Comparison of ENCODE assay signal across 9 mouse cellular contexts in the genomic region with DNA sequence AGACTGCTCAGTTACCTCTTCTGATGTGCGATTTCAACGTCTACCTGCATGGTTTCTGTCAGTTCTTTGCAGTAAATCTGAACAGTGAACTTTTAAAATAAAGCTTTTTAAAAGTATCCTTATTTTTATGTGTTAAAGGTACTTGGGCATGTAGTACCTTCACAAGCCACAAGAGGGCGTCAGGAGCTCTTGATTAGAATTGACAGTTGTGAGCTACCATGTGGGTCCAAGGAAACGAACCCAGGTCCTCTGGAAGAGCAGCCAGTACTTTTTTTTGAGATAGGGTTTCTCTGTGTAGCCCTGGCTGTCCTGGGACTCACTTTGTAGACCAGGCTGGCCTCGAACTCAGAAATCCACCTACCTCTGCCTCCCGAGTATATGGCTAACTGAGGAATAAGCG.
DNase-seq lines count a peak whose midpoint lies in the region; ATAC-seq and TF ChIP-seq lines count a peak whose summit lies in the region.
"Had no signal": no experiment of that assay in that cellular context is flagged by ENCODE, and none has a peak within 500 bp of the region (broad histone marks: within the 10 kb centered on the region; RNA-seq: fewer than 3 reads in every experiment).

No protein-coding gene starts in this region.

- peak; percentile 85 for TF ChIP-seq CTCF in liver, postnatal 0 days (IDR thresholded peaks at IDR 0.05; ENCODE audit: low read depth)

- H3K9me3 ChIP-seq in hindbrain, embryonic 11.5 days (ENCODE audit: control insufficient read depth, low read length) = no peaks in the 10 kb centered on the region
- H3K9me3 ChIP-seq in hindbrain, embryonic 16.5 days (ENCODE audit: control insufficient read depth, low read length) = no peaks in the 10 kb centered on the region
- H3K9me3 ChIP-seq in ES-E14 (ENCODE audit: control insufficient read depth, insufficient read depth, low read depth, low read length) = no peaks in the 10 kb centered on the region
- no peaks in the 10 kb centered on the region for H3K9me3 ChIP-seq in liver, postnatal 0 days (ENCODE audit: low read length)
- H3K9me3 ChIP-seq: limb, embryonic 13.5 days had no signal

- no peak overlapping the region for H3K9ac ChIP-seq in hindbrain, embryonic 11.5 days (ENCODE audit: low read depth, low read length)
- no peak overlapping the region for H3K9ac ChIP-seq in hindbrain, embryonic 16.5 days (ENCODE audit: low read depth, low read length)
- H3K9ac ChIP-seq in ES-E14 (ENCODE audit: insufficient read depth, low read depth, low read length, poor library complexity, severe bottlenecking) = no peak overlapping the region
- H3K9ac ChIP-seq in liver, postnatal 0 days (replicated peaks) = no peak overlapping the region
- H3K9ac ChIP-seq: limb, embryonic 13.5 days had no signal

- no peaks in the 10 kb centered on the region for H3K27me3 ChIP-seq in hindbrain, embryonic 11.5 days (ENCODE audit: control insufficient read depth, insufficient read depth, low read length)
- no peaks in the 10 kb centered on the region for H3K27me3 ChIP-seq in hindbrain, embryonic 16.5 days (replicated peaks; ENCODE audit: control insufficient read depth, insufficient read depth, low read length)
- no peaks in the 10 kb centered on the region for H3K27me3 ChIP-seq in liver, postnatal 0 days (ENCODE audit: insufficient read depth, low read length)

- H3K27ac ChIP-seq in hindbrain, embryonic 11.5 days (ENCODE audit: low read depth, low read length) = no peak overlapping the region
- no peak overlapping the region for H3K27ac ChIP-seq in hindbrain, embryonic 16.5 days (ENCODE audit: low read depth, low read length)
- H3K27ac ChIP-seq in ES-E14 (ENCODE audit: insufficient read depth, low read depth, low read length, poor library complexity, severe bottlenecking) = no peak overlapping the region
- H3K27ac ChIP-seq in liver, postnatal 0 days (ENCODE audit: low read depth) = no peak overlapping the region
- H3K27ac ChIP-seq: limb, embryonic 13.5 days had no signal

- H3K4me3 ChIP-seq in hindbrain, embryonic 11.5 days (ENCODE audit: low read depth, low read length) = no peak overlapping the region
- no peak overlapping the region for H3K4me3 ChIP-seq in hindbrain, embryonic 16.5 days (ENCODE audit: low read length)
- H3K4me3 ChIP-seq in ES-E14 (ENCODE audit: insufficient read depth in 1 of 2, low read depth in 1 of 2, low read length in 2 of 2, poor library complexity in 1 of 2, severe bottlenecking in 1 of 2) = no peak overlapping the region
- no peak overlapping the region for H3K4me3 ChIP-seq in liver, postnatal 0 days (ENCODE audit: low read depth, low read length)
- H3K4me3 ChIP-seq: limb, embryonic 13.5 days had no signal

- no peak overlapping the region for H3K4me2 ChIP-seq in hindbrain, embryonic 11.5 days (replicated peaks; ENCODE audit: low read depth, low read length)
- H3K4me2 ChIP-seq in hindbrain, embryonic 16.5 days (ENCODE audit: low read length) = no peak overlapping the region
- H3K4me2 ChIP-seq in liver, postnatal 0 days (ENCODE audit: low read depth, low read length) = no peak overlapping the region
- H3K4me2 ChIP-seq: limb, embryonic 13.5 days had no signal

- intact Hi-C loops in gastrocnemius, postnatal 36 days (cut with DNase I) = no loop called here

- ATAC-seq in hindbrain, embryonic 11.5 days (ENCODE audit: low FRiP score) = no peak
- no peak for ATAC-seq in hindbrain, embryonic 16.5 days
- ATAC-seq in liver, postnatal 0 days = no peak

- 35% methylated on average over 7 of the region's 7 CpGs for WGBS in hindbrain, embryonic 11.5 days
- WGBS in hindbrain, embryonic 16.5 days = 40% methylated on average over 7 of the region's 7 CpGs
- WGBS in liver, postnatal 0 days (ENCODE audit: insufficient replicate concordance) = 41% methylated on average over 7 of the region's 7 CpGs

- no peaks in the 10 kb centered on the region for H3K36me3 ChIP-seq in hindbrain, embryonic 11.5 days (ENCODE audit: control insufficient read depth, insufficient read depth, low read length)
- H3K36me3 ChIP-seq in hindbrain, embryonic 16.5 days (ENCODE audit: control insufficient read depth, insufficient read depth, low read length) = peaks cover 24% of the 10 kb centered on the region
- no peaks in the 10 kb centered on the region for H3K36me3 ChIP-seq in ES-E14 (ENCODE audit: control insufficient read depth, insufficient read depth, low read length, poor library complexity, severe bottlenecking)
- H3K36me3 ChIP-seq in liver, postnatal 0 days (replicated peaks; ENCODE audit: insufficient read depth, low read length) = peaks cover 11% of the 10 kb centered on the region; the same call in 1 of the 2 replicates
- H3K36me3 ChIP-seq: limb, embryonic 13.5 days had no signal

- in situ Hi-C loops in ES-E14 (cut with MboI; ENCODE audit: low sequenced_read_pairs in 2 of 2, unreplicated experiment in 2 of 2) = no loop called here

- peak; percentile 77 for DNase-seq in hindbrain, embryonic 11.5 days (ENCODE audit: low spot score)
- DNase-seq in 416B (ENCODE audit: low read depth) = peak; percentile 78
- DNase-seq in ES-E14 (ENCODE audit: low read depth, low spot score) = peak; percentile 47
- peak; percentile 80 for DNase-seq in embryo, embryonic 10.5 days (ENCODE audit: low spot score)
- DNase-seq in liver, postnatal 0 days = peak; percentile 72
- peak; percentile 26 for DNase-seq in thymus, postnatal 25 days
- DNase-seq in gastrocnemius, postnatal 36 days = no peak

- H3K4me1 ChIP-seq in hindbrain, embryonic 11.5 days (replicated peaks; ENCODE audit: control insufficient read depth, insufficient read depth, low read length) = no peaks in the 10 kb centered on the region
- H3K4me1 ChIP-seq in hindbrain, embryonic 16.5 days (ENCODE audit: control insufficient read depth, insufficient read depth, low read depth, low read length) = no peaks in the 10 kb centered on the region
- peaks cover 0 to 4% of the 10 kb centered on the region in 2 experiments; a peak in 1 of 4 replicates for H3K4me1 ChIP-seq in ES-E14 (ENCODE audit: control insufficient read depth in 2 of 2, insufficient read depth in 2 of 2, low read length in 2 of 2, poor library complexity in 1 of 2)
- no peaks in the 10 kb centered on the region for H3K4me1 ChIP-seq in liver, postnatal 0 days (ENCODE audit: insufficient read depth)

- no peak for TF ChIP-seq EP300 in liver, postnatal 0 days (IDR thresholded peaks at IDR 0.05; ENCODE audit: low read depth)

TF ChIP-seq in ES-E14, 5 proteins besides CTCF, POLR2A, EP300 and RAD21:
- TF ChIP-seq CHD2 (IDR thresholded peaks at IDR 0.05; ENCODE audit: low read depth, low read length) (no peak), MAFK (IDR thresholded peaks at IDR 0.05; ENCODE audit: insufficient read depth, low read depth, low read length) (no peak), HCFC1 (IDR thresholded peaks at IDR 0.05; ENCODE audit: borderline replicate concordance, insufficient read depth, low read length) (no peak), ZNF384 (IDR thresholded peaks at IDR 0.05; ENCODE audit: low read depth, low read length) (no peak), ZC3H11A (IDR thresholded peaks at IDR 0.05; ENCODE audit: borderline replicate concordance, low read depth, low read length) (no peak)

Comparison
In these comparisons a context has a peak if more than half of its experiments do, and no peak if none do; other contexts are left out.
1. DNase-seq: peak in hindbrain, embryonic 11.5 days (single experiment), 416B (single experiment), ES-E14 (single experiment), embryo, embryonic 10.5 days (single experiment), liver, postnatal 0 days (single experiment) and thymus, postnatal 25 days (single experiment); none in gastrocnemius, postnatal 36 days (0 of 2).